Mouse (Mus musculus) hindbrain, embryonic 16.5 days (tissue): ENCODE results near the gene Dync1li2. TPM values are rescaled to one million over a fixed set of nuclear protein-coding genes. Genes with fewer than 3 reads are reported as not detected.

Experiments used
- polyA plus RNA-seq: library from polyadenylated mRNA; unstranded; fragments of >200 nt; fragmentation: Nextera tagmentation; extraction: Ambion mirVana; gene quantifications from 2 replicates; pipeline ENCODE4 v1.2.1, GENCODE M21; 2015

Gene Dync1li2
- polyA plus RNA-seq, 1 experiment from 2014 or later = 97.9 TPM

Other genes with a start within 250 kb of the Dync1li2 start
- gene Tk2, start 194.5 kb downstream of the Dync1li2 start, polyA plus RNA-seq = 49.0 and 50.3 TPM in 2 replicates
- gene Cklf, start 192.2 kb downstream of the Dync1li2 start, polyA plus RNA-seq = 33.6 and 36.9 TPM in 2 replicates
- not detected in 2 replicates for gene Cmtm2a, start 149.9 kb downstream of the Dync1li2 start, polyA plus RNA-seq
- gene Gm45711, start 133.0 kb downstream of the Dync1li2 start, polyA plus RNA-seq = not detected in 2 replicates
- gene Cmtm1, start 132.9 kb downstream of the Dync1li2 start, polyA plus RNA-seq = not detected in 2 replicates
- gene Gm11020, start 121.5 kb downstream of the Dync1li2 start, polyA plus RNA-seq = not detected in 2 replicates
- gene Cmtm2b, start 120.8 kb downstream of the Dync1li2 start, polyA plus RNA-seq = not detected in 2 replicates
- 44.2 and 47.2 TPM in 2 replicates for gene Cmtm3, start 103.6 kb downstream of the Dync1li2 start, polyA plus RNA-seq
- gene Cmtm4, start 47.2 kb downstream of the Dync1li2 start, polyA plus RNA-seq = 3.0 TPM in 2 replicates
- gene Terb1, start 66.9 kb upstream of the Dync1li2 start, polyA plus RNA-seq = 0.70 and 0.90 TPM in 2 replicates
- gene Nae1, start 91.6 kb upstream of the Dync1li2 start, polyA plus RNA-seq = 104 and 108 TPM in 2 replicates
- 3.5 and 4.9 TPM in 2 replicates for gene Car7, start 91.6 kb upstream of the Dync1li2 start, polyA plus RNA-seq
- gene Pdp2, start 148.4 kb upstream of the Dync1li2 start, polyA plus RNA-seq = 20.1 and 20.5 TPM in 2 replicates
- gene Cdh16, start 181.3 kb upstream of the Dync1li2 start, polyA plus RNA-seq = 0.21 TPM in 1 of 2 replicates, not detected in the other
- 3.0 and 4.8 TPM in 2 replicates for gene Rrad, start 188.3 kb upstream of the Dync1li2 start, polyA plus RNA-seq
- 124 and 136 TPM in 2 replicates for gene Ciao2b, start 198.9 kb upstream of the Dync1li2 start, polyA plus RNA-seq